Mouse (Mus musculus) ovary, postnatal 10 days (tissue): ENCODE results near the gene Tuba1b.

Experiments used
- DNase-seq: peaks from one replicate; pipeline ENCODE4 v3.0.0; 2022; ENCODE audit warnings: low spot score

Gene Tuba1b

GRCm38 (mm10) chr15:98887526-98887925 is 46.8 kb downstream of the Tuba1b start:
- DNase-seq, result no peak

DNA sequence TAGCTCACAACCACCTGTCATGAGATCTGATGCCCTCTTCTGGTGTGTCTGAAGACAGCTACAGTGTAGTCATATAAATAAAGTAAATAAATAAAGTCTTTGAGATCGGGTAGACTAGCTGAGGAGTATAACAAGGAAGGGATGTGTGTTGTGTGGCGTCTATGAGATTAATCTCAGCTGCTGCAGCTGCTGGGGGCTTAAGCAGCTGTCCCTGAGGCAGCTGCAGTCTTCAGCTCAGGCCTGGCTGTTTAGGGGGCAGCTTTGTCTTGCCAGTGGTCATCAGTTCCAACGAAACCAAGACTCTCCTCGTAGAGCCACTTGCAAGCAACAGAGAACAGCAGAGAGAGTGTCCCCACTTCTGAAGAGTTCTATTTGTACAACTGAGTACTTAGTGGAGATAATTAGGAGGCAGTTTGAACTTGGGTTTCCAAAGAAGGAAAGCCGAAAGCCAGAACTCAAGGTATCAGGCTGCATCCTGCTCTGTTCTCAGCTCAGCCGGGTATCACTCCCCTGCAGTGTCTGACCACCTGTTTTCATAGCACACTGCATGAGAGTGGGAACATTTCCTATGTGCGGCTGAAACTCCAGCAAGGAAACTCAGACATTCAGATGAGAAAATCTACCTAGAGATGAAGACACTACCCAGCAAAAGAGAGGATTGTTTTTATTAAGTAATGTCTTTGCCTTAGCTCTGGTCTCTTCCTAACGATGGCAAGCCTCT is 47.5 kb downstream of the Tuba1b start:
- no peak for DNase-seq

DNA sequence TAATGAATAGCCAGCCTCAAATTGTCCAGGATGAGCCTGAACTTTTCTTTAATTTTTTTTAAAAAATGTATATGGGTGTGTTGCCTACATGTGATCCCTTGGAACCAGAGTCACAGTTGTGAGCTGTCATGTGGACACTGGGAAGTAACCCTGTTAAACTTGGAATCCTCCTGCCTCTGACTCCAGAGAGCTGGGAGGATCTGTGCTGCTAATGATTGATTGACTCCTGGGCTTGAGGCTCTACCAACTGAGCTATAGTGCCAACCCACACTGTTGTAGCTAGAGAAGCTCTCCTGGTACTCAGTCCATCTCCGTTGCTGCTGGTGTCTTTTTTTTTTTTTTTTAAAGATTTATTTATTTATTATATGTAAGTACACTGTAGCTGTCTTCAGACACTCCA is 50.3 kb downstream of the Tuba1b start:
- DNase-seq, result no peak

DNA sequence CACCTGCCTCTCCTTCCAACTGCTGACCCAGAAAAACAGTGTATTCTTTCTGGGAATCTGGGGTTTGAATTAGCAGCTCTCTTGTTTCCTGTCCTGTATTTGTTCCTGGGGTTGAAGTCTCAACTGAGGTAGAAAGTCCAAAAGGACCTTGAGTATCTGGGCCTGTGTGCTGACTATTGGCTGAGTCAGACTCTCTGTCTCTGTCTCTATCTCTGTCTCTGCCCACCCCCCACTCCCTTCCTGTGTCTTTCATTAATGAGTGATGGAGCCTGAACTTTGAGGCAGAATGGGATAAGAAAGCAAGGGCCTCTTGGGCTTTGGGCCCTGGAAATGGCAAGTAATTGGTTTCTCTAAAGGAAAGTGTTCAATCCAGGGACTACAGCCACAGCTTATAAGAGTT is 50.7 kb downstream of the Tuba1b start:
- no peak for DNase-seq

GRCm38 (mm10) chr15:98881656-98882008 is 52.7 kb downstream of the Tuba1b start:
- DNase-seq, result no peak
